Mouse (Mus musculus) left cerebral cortex, postnatal 25 days (tissue): ENCODE measurements at regions not wholly inside any gene's neighbourhood (a gene's known extent, or its start where the extent isn't known, plus 50 kb on each side); places are given as distances from the start of the nearest gene placed in this dataset.

Source experiments
- DNase-seq, 2 experiments: peaks; one replicate each; pipeline ENCODE4 v3.0.0; 2022; ENCODE audit warnings: low spot score in 2 of 2, mixed read lengths in 1 of 2
- intact Hi-C: fragments of 180-260 bp; cut with DNase I; formaldehyde crosslinking; loops from one replicate; pipeline ENCODE4 v1.15.1; 2025

DNA sequence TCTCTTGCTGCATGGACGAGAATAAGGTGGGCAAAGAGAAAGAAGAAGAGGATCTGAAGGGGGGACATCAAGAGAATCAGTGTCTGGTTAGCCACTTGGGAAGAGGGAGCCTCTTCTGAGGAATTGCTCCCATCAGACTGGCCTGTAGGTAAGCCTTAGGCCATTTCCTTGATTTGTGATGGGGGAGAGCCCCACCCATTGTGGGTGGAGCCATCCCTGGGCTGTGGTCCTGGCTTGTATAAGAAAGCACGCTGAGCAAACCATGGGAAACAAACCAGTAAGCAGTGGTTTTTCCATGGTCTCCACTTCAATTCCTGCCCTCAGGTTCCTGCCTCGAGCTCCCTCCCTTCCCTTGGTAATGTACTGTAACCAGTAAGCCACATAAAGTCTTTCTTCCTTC is 57.7 kb upstream of the Sez6l start:
- intact Hi-C loops, result loop anchor here (5.0 kb wide), 1 partner anchor 47 kb away; no protein-coding TSS in a partner anchor
- no peak for DNase-seq

GRCm38 (mm10) chr5:112631766-112632165 is 54.8 kb upstream of the Sez6l start:
- intact Hi-C loops, result no loop called here
- no peak for DNase-seq

DNA sequence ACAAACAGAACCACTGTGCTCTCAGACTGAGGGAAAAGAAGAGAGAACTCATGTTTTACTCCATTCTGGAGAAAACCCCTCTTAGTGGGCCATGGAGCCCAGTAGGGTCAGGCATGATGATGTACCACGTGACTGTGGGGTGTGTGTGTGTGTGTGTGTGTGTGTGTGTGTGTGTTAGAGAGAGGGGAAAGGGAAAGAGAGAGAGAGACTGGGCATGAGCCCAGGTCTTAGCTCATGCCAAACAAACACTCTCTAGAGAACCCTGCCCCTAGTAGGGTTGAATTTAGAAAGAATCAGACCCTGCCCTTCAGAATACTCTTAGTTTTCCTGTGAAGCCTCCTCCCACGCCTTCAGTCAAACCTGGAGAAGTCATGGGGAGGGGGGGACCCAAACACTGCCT is 52.7 kb upstream of the Sez6l start:
- intact Hi-C loops, result no loop called here
- DNase-seq, result no peak

DNA sequence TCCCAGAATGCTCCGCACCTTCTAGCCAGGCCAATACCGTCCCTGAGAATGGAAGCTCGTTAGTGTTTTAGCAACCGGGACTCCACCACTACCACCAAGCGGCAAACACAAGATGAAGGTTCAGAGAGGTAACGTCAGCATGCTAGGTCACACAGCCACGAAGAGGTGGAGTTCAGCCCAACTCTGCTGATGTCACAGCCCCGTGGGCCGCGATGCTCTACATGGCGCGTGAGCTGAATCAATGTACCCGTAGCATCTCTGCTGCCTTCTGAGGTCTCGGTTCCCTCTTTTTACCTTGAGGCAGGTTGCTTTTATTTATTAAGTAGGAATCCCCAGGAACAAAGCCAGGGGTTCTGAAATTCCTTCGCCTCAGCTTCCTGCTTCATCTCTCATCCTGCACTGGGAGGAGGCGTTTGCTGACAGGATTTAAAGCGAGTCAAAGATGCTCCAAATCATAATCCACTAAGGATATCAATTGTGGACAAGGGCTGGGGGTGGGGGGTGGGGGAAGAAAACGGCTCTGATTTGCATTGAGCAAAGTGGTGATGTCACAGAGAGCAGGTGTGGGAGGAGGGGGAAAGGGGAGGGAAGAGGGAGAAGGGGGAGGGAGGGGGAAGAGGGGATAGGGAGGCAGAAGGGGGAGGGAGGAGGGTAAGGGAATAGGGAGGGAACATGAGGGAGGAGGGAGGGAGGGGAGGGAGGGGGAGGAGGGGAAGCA is 51.2 kb upstream of the Sez6l start:
- DNase-seq, result peak in 1 of 2 experiments; percentile 11
- intact Hi-C loops, result no loop called here

DNA sequence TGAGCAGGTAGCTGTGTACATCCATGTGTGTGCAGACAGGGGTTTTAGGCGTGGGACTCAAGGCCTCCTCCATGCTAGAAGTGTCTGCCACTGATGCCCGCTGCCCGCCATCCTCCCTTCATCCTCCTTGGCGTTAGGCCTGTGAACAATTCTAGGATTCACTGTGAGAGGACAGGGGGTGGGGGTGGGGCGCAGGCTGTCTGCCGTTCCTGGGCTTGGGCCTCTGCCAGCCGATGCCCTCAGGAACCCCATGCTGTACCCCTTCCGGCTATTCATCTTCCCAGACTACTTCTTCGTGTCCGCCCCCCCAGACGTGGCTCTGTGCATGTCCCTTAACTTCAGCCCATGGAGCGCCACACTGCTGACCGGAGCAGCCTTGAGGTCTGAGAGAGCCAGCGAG is 50.3 kb upstream of the Sez6l start:
- intact Hi-C loops, result no loop called here
- DNase-seq, result no peak
